Mouse (Mus musculus) testis, adult 2 months (tissue): ENCODE results near the gene B3gnt7. TPM values are rescaled to one million over a fixed set of nuclear protein-coding genes. Genes with fewer than 3 reads are reported as not detected.

Source experiments
- H3K27ac ChIP-seq: fragments of 200-500 bp; 2 replicates; pipeline ENCODE4 v1.5.1; 2012; ENCODE audit warnings: low read depth, low read length; ENCODE audit not compliant: control insufficient read depth, insufficient read depth
- H3K27me3 ChIP-seq: fragments of 200-500 bp; 2 replicates; pipeline ENCODE4 v1.6.1; 2012; ENCODE audit warnings: mild to moderate bottlenecking, low read length, moderate library complexity; ENCODE audit not compliant: control insufficient read depth, insufficient read depth
- H3K36me3 ChIP-seq: fragments of 200-500 bp; 2 replicates; pipeline ENCODE4 v1.6.1; 2012; ENCODE audit warnings: mild to moderate bottlenecking, low read length; ENCODE audit not compliant: control insufficient read depth, insufficient read depth
- H3K4me1 ChIP-seq: fragments of 200-500 bp; 2 replicates; pipeline ENCODE4 v1.6.1; 2012; ENCODE audit warnings: low read length; ENCODE audit not compliant: control insufficient read depth, insufficient read depth
- H3K4me3 ChIP-seq: fragments of 200-500 bp; 2 replicates; pipeline ENCODE4 v1.5.1; 2012; ENCODE audit warnings: low read depth, mild to moderate bottlenecking, low read length, moderate library complexity, mixed read lengths; ENCODE audit not compliant: control insufficient read depth
- CTCF ChIP-seq: fragments of 200-500 bp; IDR thresholded peaks from 2 replicates; pipeline ENCODE4 v1.5.1; 2012; ENCODE audit warnings: low read depth, mild to moderate bottlenecking, inconsistent platforms, low read length, moderate library complexity; ENCODE audit not compliant: control insufficient read depth, insufficient read depth, insufficient replicate concordance
- POLR2A ChIP-seq: fragments of 200-500 bp; IDR thresholded peaks from 2 replicates; pipeline ENCODE4 v1.6.1; 2012; ENCODE audit warnings: low read depth, mild to moderate bottlenecking, inconsistent platforms, low read length, moderate library complexity; ENCODE audit not compliant: control insufficient read depth
- polyA plus RNA-seq: library from polyadenylated mRNA; depleted of rRNA; stranded (reverse); fragments of >200 nt; gene quantifications from 2 replicates; pipeline ENCODE4 v1.2.3, GENCODE M21; 2012; rRNA removed

The B3gnt7 gene
- 0.23 and 0.47 TPM in 2 replicates for polyA plus RNA-seq

GRCm38 (mm10) chr1:86302532-86302931 is at the start of gene B3gnt7:
TSS of gene B3gnt7 (plus strand) at chr1:86302832.
- H3K4me1 ChIP-seq = peaks cover 13% of the 10 kb centered on the region
- H3K27me3 ChIP-seq = no peaks in the 10 kb centered on the region; the same call in 1 of the 2 replicates
- H3K4me3 ChIP-seq = peak within 1 kb of the TSS; percentile 71
- no peak for TF ChIP-seq POLR2A
- TF ChIP-seq CTCF = no peak
- no peak within 1 kb of the TSS for H3K27ac ChIP-seq
- no peaks in the 10 kb centered on the region for H3K36me3 ChIP-seq

GRCm38 (mm10) chr1:86253410-86253809 is 49.2 kb upstream of the B3gnt7 start:
- Histone ChIP-seq H3K4me1 (peaks cover 4% of the 10 kb centered on the region), H3K27me3 (no peaks in the 10 kb centered on the region), H3K4me3 (no peak overlapping the region), H3K27ac (no peak overlapping the region), H3K36me3 (peaks cover 1% of the 10 kb centered on the region; the same call in 1 of the 2 replicates)
- no peak for TF ChIP-seq POLR2A
- no peak for TF ChIP-seq CTCF

GRCm38 (mm10) chr1:86256311-86256710 is 46.3 kb upstream of the B3gnt7 start:
- Histone ChIP-seq H3K27me3 (no peaks in the 10 kb centered on the region), H3K36me3 (peaks cover 1% of the 10 kb centered on the region; the same call in 1 of the 2 replicates), H3K4me3 (no peak overlapping the region), H3K4me1 (peaks cover 4% of the 10 kb centered on the region), H3K27ac (no peak overlapping the region)
- TF ChIP-seq CTCF (no peak), POLR2A (no peak)

GRCm38 (mm10) chr1:86257228-86257627 is 45.4 kb upstream of the B3gnt7 start:
- Histone ChIP-seq H3K27ac (no peak overlapping the region), H3K4me1 (peaks cover 4% of the 10 kb centered on the region), H3K27me3 (no peaks in the 10 kb centered on the region), H3K4me3 (no peak overlapping the region), H3K36me3 (peaks cover 1% of the 10 kb centered on the region; the same call in 1 of the 2 replicates)
- TF ChIP-seq CTCF = no peak
- no peak for TF ChIP-seq POLR2A

DNA sequence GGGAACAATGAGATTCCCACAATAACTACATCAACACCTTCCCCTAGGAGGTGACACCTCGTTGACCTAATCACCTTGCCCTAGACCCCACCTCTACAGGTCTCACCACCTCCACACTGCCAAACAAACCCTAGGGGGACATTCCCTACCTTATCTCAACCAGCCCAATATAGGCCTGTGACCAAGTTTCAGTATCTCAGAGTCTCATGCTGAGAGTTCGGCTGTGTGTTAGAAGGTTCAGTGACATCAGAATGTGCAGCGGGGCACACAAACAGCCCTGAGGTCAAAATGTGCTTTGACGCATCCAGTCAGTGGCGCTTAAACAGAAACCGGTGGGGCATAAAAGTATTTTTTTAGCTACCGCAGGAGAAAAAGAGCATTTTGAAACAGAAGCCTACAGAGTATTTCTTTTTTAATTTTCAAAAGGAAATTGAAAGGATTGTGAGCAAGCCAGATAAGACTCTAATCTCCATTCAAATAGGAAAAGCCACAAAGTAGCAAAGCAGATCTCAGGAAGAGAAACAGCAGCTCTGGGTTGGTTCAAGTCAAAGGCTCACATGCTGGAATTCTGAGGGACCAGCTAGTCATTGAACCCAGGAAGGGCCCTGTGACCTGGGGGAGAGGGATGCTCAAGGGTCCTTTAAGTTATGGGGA is 44.3 kb upstream of the B3gnt7 start:
- H3K27ac ChIP-seq = no peak overlapping the region
- no peaks in the 10 kb centered on the region for H3K27me3 ChIP-seq
- H3K4me1 ChIP-seq = peaks cover 4% of the 10 kb centered on the region
- H3K4me3 ChIP-seq = no peak overlapping the region
- TF ChIP-seq CTCF = no peak
- no peak for TF ChIP-seq POLR2A
- peaks cover 1% of the 10 kb centered on the region; the same call in 1 of the 2 replicates for H3K36me3 ChIP-seq

- H3K4me3 ChIP-seq = no peak overlapping the region
- no peak for TF ChIP-seq CTCF
Observed at GRCm38 (mm10) chr1:86263564-86264339, 38.9 kb upstream of the B3gnt7 start.

DNA sequence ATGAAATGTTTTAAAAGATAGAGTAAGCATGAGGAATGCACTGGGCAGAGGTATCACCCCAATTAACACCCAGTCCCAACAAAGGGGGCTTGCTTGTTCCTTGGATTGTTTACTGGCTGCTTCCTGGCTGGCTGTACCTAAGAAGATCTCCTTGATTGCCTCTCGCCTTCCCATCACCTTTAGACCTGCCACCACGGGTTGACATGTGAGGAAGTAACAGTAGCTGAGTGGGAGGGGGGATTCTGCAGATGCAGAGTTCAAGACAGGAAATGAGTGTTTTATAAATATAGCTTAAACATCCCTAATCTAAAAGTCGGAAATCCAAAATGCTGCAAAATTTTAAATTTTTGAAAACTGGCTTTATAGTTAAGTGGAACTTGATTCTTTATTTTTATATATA is 37.6 kb upstream of the B3gnt7 start:
- no peaks in the 10 kb centered on the region for H3K4me1 ChIP-seq
- no peaks in the 10 kb centered on the region for H3K27me3 ChIP-seq
- H3K4me3 ChIP-seq = no peak overlapping the region
- no peak overlapping the region for H3K27ac ChIP-seq
- no peak for TF ChIP-seq POLR2A
- TF ChIP-seq CTCF = no peak
- H3K36me3 ChIP-seq = no peaks in the 10 kb centered on the region; the same call in 1 of the 2 replicates

More at GRCm38 (mm10) chr1:86263564-86264339, 38.9 kb upstream of the B3gnt7 start:
- no peak overlapping the region for H3K27ac ChIP-seq
- no peaks in the 10 kb centered on the region for H3K4me1 ChIP-seq
- H3K27me3 ChIP-seq = no peaks in the 10 kb centered on the region
- no peaks in the 10 kb centered on the region for H3K36me3 ChIP-seq
